Mouse (Mus musculus) spleen, postnatal 4 days (tissue): ENCODE measurements around the gene D10Jhu81e.
A peak's percentile ranks its signal among the peaks of the same experiment; 100 is the strongest.

Experiments used
- DNase-seq, 2 experiments: peaks; one replicate each; pipeline ENCODE4 v3.0.0; 2022; ENCODE audit warnings: low spot score in 2 of 2

The D10Jhu81e gene

DNA sequence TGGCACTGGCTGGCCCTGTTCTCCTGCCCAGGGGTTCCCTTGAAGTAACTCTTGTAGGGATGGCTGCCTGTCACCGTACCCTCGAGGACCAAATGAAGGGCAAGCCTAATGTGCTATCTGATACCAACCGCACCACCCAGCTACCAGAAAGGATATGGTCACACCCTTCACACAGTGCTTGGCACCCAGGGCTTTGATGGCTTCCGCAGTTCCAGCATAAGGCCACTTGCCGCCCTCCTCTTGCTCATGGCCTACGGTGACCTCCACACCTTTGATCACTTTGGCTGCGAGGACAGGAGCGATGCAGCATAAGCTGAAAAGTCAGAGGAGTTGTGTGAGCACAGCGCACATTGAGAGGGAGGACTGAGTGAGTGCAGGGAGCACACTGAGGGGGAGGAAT is 6.3 kb downstream of the D10Jhu81e start:
- DNase-seq, result no peak

GRCm38 (mm10) chr10:78162646-78163045 is 6.9 kb downstream of the D10Jhu81e start:
- DNase-seq, result no peak

GRCm38 (mm10) chr10:78161096-78161495 is 8.5 kb downstream of the D10Jhu81e start:
- DNase-seq, result no peak

GRCm38 (mm10) chr10:78160369-78161095 is 9.1 kb downstream of the D10Jhu81e start:
- peak in 1 of 2 experiments; percentile 35 for DNase-seq

DNA sequence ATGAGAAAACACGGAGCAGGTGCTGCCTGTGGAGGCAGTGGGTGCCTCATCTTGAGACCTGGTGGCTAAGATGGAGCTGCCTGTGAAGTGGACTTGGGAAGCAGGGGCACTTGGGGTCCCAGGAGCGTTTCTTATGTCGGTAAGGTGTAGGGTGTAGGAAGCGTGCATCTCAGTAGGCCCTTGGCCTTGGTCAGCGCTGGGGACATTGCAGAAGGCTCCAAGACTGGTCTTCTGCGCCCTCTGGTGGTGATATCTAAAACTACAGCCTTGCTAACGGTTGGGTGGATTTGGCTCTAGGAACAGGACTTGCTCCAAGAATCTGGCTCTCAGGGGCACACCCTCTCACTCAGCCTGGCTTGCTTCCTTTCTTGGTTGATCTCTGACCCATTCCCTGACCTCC is 9.7 kb downstream of the D10Jhu81e start:
- peak; percentile 83 to 93 for DNase-seq

DNA sequence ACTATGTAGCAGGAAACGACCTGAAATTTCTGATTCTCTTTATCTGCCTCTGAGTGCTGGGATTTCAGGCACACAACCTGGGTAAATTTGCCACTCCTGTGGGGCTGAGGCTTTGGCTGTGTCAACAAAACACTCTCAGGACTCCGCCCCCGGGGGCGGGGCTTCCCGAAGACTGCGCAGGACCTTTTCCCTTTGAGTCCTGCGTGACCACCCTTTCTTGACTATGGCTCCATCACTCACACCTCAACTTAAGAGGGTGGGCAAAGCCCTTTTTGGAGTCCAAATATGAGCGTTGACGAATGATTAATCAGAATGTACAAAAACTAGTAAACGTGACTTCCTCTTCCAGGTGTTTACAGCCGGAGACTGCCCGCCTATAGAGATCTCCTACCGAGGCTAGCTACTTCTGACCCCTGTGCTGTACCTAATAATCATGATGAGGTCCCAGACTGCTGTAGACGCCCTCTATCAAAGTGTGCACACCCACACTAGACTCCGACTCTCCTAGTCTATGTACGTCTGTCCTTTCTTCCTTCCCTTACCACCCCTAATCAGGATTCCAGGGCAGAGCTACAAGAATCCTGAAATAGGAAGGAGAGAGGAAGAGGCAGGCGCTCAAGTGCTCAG is 10.2 kb downstream of the D10Jhu81e start:
- DNase-seq, result peak; percentile 68 to 84

- DNase-seq, result no peak
Measured at GRCm38 (mm10) chr10:78158041-78158440, 11.5 kb downstream of the D10Jhu81e start.

- no peak for DNase-seq
Measured at GRCm38 (mm10) chr10:78156926-78157325, 12.7 kb downstream of the D10Jhu81e start.

DNA sequence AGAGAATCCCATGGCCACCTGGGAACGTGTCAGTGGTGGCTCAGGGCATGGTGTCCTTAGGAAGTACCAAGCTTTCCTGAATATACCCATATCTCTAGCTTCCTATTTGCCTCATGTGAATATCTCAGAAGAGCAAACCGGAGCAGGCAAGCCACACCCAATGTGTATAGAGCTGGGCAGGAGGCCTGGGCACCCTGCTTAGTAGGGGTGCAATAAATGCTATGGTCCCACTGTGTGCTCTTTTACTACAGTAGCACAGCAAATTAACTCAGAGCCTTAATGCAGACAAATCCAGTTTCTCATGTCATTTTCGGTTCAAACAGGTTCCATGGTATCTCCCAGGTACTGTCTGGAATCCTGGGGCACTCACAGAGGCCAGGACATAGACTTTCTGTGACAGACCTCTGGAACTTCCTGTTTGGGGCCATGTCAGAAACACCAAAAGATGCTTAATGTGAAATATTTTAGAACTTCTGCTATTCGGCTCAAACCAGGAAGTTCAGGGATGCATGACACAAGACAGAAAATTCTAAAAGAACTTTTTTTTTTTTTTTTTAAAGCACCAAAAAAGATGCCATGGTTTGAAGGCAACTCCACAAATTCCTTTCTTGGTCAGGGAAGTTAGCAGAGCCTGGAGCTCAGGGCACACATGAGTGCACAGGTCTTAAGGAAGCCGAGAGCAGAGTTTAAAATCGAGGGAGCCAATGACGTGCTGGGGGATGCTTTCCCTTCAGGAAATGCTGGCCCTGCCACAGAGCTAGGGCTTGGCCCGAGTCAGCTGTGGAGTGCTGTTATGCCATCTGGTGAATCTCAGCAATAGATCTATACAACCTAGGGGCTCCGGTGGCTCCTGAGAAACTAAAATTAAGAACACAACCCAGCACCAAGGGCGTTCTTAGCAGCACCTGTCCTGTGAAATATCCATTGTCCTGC is 20.5 kb downstream of the D10Jhu81e start:
- DNase-seq, result no peak

DNA sequence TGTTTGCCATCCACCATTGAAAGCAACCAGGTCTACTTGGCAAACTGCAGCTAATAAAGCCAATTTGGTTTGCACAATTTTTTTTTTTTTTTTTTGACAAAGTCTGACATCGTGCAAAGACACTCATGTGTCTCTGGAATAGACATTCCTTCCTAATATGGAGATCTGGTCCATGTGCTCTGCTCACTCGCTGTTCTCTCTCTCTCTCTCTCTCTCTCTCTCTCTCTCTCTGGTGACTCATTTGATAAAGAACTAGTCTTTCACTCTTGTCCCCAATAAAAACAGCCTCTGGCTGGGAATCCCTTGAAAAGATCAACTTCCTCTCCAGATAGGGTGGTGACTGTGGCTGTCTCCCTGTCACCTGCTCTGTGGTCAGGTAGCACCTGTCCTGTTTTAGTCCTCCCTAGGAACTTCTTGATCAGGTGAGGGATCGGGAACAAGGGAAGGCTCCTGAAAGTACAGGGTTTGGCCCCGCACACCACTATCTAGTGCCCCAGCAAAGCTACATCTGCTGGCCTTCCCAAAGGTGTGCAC is 21.6 kb downstream of the D10Jhu81e start:
- DNase-seq, result no peak

GRCm38 (mm10) chr10:78143727-78144505 is 25.7 kb downstream of the D10Jhu81e start:
- DNase-seq, result no peak

DNA sequence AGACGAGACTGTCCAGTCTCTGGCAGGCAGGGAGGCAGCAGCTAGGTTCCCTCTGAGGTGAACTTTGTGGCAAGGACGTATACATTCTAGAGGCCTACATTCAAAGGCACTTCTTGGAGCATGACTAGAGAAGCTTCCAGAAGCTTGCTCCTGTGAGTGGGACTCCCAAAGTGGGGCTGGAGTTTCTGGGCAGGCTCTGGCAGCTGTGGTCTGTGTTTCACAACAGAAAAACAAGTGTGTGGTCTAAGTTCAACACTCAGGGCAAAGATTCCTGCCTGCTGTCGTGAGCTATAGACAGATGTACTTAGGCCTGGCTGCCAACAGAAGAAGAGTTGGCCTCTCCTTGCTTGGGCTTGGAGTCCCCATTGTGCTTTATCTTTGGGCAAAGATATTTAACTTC is 28.7 kb downstream of the D10Jhu81e start:
- peak in 1 of 2 experiments; percentile 58 for DNase-seq

DNA sequence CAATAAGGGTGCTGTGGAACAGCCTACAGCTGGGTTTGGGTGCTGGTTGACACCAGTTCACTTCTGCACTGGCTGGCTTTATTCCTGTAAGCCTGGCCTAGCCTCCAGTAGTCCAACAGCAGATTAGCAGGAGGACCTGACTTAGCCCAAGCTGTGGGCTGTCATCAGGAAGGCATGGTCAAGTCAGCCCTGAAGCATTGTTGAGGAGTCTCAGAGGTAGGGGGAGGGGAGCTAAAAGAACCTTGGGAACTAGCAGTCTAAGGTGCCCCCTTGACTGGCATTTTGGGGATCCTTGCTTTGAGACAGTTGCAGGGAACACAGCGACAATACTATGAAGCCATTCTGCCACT is 29.4 kb downstream of the D10Jhu81e start:
- DNase-seq, result no peak

DNA sequence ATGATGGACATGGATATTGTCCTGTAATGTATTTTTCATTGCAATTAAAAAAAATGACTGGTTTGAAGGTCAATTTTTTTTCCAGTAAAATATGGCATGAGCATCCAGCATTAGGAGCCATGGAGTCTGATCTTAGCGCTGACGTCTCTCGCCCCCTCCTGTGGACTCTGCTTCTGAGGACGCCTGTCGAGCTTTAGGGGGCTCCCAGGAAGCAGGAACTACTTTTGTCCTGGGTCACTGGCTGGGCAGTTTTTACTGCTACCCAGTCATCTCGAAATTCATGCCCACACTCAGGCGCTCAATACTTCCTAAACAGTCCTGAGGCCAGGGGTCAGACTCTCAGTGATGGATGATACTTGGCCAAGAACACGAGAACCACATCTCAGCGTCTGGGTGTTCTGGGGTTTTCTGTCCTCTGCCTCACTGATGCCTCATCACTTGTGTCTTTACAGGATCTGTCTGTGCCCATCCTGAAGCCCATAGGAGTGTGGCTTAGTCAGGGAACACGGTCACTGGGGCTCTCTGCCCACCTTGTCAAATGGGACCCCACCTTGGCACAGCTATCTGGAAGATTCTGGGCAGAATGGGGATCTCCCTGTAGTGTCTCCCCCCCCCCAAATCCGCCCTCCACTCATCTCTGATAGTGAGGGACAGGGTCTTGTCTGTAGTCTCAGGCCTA is 29.9 kb downstream of the D10Jhu81e start:
- DNase-seq, result peak in 1 of 2 experiments; percentile 51

DNA sequence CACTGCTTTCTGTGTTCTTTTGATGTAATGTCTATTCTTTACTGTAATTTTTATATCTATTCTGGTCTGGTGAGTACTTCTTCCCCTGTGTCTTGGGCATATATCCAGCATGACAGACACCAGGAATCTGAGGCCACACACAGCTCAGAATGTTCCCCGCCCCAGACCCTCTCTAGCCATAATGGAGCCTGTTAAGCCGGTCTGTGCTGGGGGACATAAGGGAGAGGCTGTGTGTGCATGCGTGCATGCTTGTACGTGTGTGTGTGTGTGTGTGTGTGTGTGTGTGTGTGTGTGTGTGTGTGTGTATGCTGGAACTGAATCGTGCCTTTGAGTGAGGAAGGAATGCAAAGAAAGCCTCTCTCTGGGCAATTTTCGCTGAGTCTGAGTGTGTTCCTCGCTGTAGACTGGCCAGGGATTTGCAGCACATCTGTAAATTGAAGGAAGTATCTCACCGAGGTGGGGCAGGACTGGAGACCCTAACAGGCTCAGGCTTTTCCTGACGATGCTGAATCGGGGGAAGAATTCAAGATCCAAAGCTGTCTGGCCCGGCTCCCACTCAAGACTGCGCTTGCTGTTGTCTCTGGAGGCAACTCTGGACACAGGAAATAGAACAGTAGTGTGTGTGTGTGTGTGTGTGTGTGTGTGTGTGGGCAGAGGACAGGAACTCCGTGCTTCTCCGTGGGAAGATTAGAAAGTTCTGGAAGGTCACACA is 30.6 kb downstream of the D10Jhu81e start:
- peak in 1 of 2 experiments; percentile 53 for DNase-seq

DNA sequence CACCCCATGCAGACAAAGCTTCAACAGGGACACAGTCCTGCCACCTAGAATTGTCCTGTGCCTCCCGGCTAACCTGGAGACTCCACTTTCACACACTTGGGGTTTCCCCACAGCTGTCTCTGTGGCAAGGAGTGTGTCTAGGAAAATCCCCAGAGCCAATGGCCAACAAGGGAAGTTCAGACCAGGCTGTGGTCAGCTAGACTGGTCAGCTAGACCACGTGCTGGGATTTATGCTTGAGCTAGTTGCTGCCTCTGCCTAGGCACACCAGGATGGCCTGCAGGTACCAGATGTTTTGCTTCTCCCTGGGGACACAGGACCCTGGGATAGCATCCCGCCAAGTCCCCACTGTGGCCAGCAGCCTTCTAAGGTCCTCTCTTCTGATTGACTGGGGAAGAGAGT is 32.4 kb downstream of the D10Jhu81e start:
- no peak for DNase-seq

GRCm38 (mm10) chr10:78135947-78136346 is 33.6 kb downstream of the D10Jhu81e start:
- DNase-seq, result no peak

DNA sequence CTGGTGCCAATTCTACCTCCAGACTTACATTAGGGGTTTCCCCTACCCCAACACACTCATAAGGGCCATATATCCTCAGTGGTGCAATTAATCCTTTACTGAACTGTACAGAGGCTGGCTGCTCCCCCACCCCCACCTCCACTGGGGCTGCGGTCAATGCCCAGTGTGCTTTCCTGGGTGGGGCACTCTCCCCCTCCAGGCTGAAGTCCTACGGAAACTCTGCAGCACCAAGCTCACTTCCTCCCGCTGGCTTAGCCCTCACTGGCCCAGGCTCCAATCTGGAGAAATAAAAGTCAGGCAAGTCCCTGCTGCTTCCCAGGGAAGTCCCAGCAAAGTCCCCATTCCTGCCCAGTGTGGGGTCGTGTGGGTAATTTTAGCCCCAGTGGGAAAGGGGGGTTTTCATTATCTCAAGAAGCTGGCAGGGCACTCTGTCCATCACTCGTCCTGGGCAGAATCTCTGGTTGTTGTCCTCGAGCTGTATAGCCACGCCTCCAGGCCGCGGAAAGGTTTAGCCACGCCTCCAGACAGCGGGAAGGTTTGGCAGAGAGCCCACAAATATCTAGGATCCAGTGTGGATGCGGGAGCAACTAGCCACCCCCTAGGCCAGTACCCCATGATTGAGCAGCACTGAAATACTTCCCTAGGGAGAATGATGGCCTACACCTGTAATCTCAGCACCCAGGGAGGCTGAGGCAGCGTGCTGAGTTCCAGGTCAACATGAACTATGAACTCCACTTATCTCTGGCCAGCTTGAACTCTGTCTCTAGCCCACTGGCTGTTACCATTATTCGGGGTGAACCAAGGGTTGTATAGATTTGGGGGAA is 34.4 kb downstream of the D10Jhu81e start:
- peak in 1 of 2 experiments; percentile 39 for DNase-seq

GRCm38 (mm10) chr10:78134400-78134799 is 35.2 kb downstream of the D10Jhu81e start:
- DNase-seq, result no peak
